Mouse (Mus musculus): ENCODE measurements around the gene Mab21l2.

Gene Mab21l2

DNA sequence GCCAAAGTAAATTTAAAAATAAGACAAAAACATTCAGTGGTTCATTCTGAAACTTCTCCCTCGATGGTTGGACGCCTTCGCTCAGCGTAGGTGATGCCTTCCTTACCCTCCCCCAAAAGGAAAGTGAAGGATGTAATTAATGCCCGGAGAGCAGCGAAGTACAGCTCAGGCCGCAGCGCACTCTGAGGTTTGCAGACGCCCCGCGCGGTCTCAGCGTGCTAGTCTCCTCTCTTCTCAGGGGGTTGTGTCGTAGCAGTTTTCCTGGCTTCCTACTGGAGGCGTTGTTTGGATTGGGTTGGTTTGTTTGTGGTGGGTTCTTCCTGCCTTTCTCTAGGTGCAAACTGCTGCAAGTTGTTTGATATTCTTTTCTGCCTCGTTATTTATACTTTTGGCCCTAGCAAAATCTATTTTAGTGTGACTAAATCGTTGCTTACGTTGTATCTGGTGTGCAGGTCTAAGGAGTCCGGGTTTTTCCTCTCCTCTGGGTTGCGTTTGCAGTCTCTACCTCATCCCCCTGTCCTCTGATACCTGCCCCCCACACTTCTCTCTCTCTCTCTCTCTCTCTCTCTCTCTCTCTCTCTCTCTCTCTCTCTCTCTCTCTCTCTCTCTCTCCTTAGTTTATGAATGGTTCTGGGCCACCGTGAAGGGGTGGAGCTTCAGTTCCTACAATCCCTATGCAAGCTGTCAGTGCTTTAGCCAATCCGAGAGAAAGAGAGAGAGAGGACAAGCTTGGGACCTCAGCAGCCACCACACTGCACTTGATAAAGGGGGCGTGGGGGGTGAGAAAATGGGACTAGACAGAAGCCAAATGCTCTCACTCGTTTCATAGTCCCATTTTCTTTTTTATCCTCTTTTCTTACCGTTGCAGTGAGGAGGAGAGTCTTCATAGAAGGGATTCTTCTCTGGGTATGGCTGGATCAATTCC lies at the start of gene Mab21l2:
Gene Mab21l2 (minus strand): TSS at position 539 of the 925 bp plus-strand sequence.
- no peak for DNase-seq (ENCODE audit: low spot score in 2 of 2)

DNA sequence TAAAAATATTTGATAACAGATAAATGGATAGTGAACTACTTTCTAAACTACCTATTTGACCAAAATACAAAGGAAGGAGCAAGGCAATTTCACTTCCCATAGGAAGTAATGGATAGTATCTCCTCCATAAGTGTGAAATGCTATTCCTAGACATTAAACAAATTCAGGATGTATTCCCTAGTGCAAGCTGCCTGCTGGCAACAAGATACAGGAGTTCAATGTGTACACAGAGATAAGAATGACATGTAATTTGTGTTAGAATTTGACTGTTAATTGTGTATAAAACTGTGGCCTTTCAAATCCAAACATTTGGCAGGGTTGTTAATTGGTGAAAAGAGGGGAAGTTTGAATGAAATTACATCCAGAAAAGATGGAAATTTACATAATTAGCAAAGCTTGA lies 26.9 kb upstream of the Mab21l2 start:
- DNase-seq (ENCODE audit: low spot score in 2 of 2) = no peak

DNA sequence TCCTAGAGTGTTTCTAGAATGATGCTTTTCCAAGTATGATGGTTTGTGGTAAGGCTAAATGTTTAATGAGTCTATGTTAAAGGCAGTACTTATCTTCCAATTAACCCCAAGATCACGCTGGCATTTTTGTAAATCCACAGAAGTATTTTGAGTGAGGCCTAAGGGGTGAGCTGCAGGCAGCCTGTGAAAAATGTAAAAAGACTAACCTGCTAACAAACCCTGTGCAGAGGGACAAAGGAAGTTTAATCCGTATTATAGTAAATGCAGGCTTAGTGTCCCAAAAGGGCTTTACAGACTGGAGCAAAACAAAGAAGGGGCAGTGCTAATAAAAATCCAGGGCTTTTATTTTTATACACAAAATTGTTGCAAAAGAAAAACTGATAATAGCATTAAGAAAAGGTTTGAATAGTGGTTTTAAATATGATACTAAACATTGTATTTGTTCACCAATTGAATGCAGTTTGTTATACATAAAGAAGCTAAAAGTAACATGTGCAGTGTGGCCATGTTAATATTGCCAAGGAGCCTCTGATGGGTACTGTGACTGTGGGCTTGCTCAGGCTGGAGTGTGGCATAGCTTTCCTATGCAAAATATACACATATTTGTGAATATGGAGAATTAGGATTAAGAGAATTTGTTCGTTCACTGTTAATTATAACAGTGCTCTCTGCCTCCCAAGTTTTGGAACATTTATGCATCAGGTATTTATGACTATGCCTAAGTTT lies 24.3 kb upstream of the Mab21l2 start:
- DNase-seq (ENCODE audit: low spot score in 2 of 2) = no peak

DNA sequence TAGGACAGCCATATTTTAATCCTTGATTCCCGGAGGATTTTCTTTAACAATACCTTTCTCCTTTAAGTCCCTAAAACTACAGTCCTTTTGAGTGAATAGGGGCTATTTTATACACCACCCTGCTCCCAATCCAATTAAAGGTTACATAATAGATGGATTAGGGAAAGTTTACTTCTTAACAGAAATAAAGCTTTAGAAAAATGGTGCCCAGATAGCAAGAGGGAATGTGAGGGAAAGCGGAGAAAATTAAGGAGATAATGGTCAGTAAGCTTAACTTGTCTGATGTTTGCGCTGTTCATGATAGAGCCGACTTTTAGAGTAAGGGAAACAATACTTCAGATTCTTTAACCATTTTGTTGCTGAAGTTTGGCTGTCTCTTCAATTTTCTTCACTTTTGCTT lies 23.1 kb upstream of the Mab21l2 start:
- DNase-seq (ENCODE audit: low spot score in 2 of 2) = no peak

DNA sequence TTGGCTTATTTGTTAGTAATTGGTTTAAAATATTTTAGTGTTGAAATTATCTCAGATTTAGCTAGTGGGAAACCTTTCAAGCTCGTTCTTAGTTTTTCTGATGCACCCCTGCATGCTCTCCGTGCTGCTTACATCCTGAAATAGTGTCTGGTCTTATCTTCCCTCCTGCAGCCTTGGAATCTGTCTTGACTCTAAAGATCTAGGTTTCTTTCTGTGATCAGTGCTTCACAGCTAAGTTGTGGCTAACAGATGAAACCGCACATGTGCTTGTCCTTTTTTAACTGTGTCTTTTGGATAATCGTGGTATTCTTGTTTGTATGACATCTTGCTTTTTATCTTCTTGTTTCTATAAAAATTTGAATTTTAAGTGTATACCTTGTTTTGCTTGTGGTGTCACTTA lies 18.9 kb upstream of the Mab21l2 start:
- DNase-seq (ENCODE audit: low spot score in 2 of 2) = no peak

DNA sequence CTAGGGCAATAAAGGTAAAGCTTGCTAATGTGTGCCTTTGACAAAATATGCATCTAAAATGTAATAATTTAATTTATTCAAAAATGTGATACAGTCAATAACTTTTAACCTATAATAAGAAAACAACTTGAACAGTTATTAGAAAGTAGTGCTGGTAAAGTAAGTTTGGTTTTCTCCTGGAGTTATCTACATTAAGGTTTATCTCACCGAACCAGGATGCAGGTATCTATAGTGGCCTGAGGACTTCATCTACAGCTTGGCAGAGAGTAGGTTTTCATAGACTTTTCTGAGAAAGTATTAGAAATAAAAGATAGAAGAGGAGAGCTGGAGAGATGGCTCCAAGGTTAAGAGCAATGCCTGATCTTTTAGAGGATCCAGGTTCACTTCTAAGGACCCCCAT lies 13.0 kb upstream of the Mab21l2 start:
- no peak for DNase-seq (ENCODE audit: low spot score in 2 of 2)

DNA sequence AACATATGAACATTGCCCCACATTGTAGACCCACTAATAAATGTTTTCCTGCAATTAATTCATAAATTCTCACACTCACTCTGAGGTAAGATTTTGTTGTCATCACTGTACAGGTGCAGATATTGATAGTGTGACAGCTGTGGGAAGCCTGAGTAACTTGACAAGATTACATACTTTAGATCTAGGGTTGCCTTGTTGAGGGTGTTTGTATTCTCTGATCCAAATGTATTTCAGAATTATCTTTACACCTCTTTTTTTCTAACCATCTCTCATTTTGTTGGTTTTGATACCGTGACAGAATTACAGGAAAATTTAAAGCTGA lies 12.6 kb upstream of the Mab21l2 start:
- no peak for DNase-seq (ENCODE audit: low spot score in 2 of 2)

DNA sequence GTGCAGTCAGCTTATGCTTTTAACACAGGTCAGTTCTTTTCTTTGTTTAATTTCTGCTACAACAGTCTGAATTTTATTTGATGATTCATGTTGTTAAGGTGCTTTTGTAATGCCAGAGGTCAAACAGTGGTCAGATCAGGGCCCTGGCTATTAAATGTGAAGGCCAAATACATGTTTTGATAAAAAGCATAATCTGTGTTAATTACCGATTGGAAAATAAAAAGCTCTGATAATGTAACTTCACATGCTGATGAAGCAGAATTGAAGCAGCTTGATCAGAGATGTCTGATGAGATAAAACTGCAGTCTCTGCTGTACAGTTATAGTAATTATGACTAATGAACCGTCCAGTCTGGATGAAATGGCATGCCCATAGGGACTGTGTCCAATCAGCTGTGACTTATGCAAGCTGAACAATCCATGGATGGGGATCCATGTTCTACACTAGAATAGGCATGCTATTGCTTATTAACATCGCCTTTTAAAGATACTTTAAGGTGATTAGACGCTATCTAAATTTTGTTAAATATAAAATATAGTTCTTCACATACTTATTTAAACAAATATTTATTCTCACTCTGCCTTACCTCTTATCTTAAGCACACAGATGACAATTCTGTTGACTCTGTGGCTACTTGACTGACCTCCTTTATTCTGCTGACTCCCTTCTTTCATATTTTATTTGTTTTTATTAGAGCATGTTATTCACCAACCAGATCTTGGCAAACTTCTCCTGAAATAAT lies 12.0 kb upstream of the Mab21l2 start:
- no peak for DNase-seq (ENCODE audit: low spot score in 2 of 2)

DNA sequence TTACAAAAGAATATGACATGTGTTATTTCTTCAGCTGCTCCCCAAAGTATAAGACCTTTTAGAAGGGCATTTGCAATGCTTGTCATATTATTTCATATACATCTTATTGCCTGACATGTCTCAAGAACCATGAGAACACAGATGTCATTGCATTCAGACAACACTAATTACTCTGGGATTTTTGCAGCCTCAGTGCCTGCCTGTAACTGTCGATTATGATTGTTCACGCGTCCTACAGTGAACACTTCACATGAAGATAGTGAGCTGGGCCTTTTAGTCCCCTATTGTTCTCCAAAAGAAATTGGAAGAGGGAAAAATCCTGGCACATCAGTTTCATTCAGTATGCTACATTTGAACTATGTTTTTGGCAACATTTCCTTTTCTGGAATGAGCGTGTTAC lies 11.2 kb upstream of the Mab21l2 start:
- no peak for DNase-seq (ENCODE audit: low spot score in 2 of 2)

DNA sequence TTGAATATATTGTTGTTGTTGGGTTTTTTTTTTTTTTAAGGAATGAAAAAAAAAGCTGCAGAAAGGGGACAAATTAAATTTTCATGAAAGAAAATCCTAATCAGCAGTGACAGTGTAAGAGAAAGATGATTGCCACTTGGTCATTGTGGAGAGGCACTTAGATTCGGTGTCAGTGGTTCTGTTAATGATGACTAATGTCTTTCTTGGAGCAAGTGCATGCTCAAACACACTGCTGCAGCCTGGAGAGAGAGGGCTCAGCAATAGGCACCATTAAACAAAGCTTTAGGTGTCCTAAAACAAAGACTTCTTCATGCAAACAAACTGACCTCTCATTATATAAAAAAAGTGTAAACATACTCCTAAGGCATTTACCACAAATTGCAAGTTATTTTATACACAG lies 10.5 kb upstream of the Mab21l2 start:
- no peak for DNase-seq (ENCODE audit: low spot score in 2 of 2)

DNA sequence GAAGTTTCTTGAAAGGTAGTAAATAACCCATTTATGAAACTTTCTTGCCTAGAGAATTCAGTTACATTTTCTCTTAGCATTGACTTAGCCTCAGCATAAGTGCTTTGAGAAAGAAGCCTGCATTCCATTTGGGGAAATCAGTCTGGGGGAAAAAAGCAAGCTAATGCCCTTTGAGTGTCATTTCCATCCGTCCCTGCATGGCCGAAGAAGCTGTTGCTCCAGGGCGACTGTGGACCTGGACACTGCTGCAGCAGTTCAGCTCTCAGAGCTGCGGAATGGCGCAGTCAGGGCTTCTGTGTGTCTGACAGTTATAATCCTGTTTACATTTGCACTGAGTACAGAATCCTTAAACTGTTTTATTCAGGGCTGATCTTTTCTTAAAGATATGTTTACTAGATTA lies 3.7 kb upstream of the Mab21l2 start:
- DNase-seq (ENCODE audit: low spot score in 2 of 2) = no peak

DNA sequence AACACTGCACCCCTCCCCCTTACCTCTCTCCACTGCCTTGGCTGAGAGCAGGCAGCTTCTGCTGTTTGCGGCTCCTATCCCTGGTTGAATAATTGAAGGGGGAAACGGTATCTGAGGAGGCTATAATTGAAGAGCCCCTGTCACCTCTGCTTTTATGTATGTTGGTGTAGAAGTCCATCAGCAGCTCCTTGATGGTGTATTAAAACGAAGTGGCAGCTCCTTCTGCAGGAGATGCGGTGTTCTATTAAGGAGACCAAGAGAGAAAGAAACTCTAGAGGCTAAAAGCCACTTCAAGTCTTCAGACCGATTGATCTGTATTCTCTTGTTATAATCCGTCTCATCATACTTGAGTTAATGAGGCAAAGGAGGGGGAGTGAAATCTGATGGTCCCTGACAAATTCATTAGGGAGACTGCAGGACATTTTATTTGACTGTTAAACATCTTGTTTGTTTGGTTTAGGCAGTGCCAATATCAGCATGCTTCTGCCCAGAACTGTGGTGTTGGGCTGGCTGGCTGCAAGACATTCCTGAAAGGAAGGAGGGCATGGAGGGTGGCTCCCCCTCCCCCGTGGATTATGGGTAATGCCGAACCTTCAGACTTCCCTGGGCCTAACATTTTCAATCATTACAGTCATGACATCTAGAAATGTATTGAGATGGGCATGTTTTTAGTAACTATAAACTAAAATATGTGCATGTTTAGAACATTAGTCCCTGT lies 2.7 kb upstream of the Mab21l2 start:
- no peak for DNase-seq (ENCODE audit: low spot score in 2 of 2)

DNA sequence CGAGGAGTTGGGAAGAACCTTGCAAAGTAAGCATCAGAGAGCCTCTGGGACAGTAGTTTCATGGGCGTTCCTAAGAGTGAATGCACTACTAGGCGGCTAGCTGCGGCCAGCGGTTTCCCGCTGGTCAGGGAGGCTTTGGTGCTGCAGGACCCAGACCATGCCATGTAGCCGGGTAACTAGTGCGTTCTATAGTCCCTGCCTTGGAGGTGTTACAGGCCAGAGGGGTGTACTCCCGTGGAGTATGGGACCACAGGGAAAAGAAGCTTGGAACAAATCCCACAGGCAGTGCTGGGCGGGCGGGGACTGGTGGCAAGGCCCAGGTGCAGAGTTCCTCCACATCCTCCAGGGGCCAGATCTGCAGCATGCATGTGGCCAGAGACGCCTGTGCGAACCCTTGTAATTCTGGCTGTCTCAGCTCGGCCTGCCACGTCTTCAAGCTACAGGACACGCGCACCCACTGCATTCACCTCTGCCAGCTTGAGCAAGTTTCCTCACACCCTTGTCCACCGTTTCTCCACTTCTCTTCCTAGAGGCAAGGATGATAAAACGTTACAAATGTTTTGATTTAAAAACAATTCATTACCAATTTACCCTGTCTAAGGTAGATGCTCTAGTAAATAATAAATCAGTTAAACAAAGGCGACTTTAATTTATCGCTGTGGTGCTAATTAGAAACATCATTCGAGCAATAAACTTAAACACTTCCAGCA lies 2.0 kb upstream of the Mab21l2 start:
- no peak for DNase-seq (ENCODE audit: low spot score in 2 of 2)

DNA sequence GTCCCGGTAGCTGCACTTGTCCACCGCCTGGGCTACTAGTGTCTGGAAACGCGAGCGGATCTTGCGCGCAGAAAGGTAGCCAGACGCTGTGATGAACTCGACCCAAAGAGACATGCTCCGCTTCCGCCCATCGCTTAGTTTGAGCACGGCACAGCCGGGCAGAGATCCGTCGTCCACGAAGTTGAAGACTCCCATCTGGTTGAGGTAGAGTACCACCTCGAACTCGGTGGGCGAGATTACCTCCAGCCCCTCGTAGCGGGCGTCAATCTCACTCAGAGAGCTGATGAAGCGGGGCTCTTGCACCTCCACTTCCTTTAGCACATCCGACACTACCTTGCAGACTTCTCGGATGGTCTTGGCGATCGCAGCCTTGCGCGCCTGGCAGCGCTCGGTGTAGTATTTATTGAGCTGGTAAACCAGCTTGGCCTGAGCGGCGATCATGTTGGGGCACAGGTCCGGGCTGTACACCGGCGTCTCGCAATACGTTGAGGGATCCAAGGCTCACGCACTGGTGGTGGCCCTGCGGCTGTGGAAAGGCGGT lies 1.1 kb downstream of the Mab21l2 start:
- DNase-seq (ENCODE audit: low spot score in 2 of 2) = peak in 1 of 2 experiments; percentile 10

DNA sequence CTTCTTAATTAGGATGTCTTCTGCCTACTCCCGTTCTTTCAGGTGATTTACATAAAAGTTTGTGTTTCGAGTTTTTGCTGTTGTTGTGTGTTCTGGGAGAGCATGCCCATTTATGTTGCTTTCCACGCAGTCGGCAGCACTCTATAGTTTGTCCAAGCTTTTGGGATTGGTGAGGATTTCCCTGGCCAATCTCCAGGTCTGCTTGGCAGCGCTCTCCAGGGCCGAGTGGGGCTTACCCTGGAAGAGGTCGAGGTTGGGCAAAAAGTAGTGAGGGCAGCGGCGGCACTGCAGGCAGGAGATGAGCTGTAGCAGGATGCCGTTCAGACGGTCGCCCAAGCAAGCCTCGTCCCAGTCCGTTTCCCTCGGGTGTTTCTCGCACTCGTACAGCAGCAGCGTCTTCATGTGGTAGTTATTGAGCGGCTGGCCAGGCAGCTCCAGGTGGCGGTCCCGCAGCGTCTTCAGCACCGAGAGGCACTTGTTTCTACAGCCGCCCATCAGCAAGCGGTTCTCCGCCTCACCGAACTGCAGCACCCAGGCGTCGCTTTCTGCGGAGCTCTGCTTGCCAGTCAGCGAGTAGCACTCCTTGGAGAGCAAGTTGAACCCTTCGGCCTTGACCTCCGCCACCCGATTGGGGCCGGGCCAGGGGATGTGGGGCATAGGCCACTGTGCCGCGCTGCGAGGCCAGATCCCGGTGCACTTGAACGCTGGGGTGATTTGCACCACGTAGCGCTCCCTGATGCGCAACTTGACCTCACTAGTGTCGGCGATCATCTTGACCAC lies 1.8 kb downstream of the Mab21l2 start:
- peak in 1 of 2 experiments; percentile 26 for DNase-seq (ENCODE audit: low spot score in 2 of 2)

DNA sequence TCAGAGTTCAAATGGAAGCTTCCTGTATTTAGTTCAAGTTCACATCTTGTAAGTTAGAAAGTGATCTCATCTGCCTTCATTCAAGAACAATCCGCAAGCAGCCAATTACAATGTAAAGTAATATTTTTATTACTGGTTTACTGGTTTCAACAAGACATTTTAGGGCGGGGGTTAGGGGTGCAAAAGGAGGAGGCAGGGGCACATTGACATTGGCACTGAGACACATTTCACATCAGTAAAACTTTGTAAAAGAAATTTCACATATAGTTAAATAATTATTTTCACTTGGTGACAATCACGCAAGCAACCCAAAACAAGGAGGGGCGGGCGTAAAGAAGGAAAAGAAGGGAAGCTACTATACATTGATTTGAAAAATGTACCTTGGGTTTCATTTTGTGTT lies 2.5 kb downstream of the Mab21l2 start:
- no peak for DNase-seq (ENCODE audit: low spot score in 2 of 2)

DNA sequence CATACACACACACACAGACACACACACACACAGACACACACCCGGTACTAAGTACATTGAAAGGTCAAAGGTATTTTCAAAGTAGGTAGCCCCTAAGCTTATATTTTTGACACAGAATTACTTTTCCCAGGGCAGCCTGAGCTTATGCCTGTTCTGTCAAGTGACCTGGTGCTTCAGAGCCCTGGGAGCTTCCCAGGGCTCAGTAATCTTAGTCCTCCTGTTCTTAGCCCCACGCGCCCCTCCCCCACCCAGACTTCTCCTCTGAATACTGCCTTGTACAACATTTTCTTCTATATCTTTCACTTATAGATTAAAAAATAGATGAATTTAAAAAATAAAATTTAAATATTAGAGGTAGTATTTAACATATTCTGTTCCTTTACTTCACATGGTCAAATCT lies 3.6 kb downstream of the Mab21l2 start:
- no peak for DNase-seq (ENCODE audit: low spot score in 2 of 2)

DNA sequence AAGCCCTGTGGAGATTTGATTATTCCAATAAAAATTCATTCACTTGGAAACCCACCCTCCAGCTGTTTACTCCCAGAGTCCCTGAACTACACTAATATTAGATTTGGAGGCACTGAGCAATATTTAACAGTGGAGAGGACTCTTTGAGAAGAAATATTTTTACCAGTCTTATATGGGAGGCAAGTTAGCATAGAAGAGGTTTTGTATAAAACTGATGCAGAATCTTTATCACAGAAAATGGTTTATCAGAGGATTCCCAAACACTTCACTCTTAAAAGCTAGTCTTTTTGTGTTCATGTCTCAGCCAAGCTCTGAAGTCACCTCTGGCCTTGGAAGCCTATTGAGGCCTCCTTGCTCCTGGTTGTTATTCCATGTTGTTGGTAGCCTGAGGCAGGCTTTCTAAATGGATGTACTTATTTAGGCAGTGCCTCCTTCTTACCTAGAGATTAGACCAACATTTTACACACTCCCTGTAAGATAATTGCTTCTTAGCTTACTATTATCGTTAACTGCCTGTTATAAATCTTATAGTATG lies 6.5 kb downstream of the Mab21l2 start:
- DNase-seq (ENCODE audit: low spot score in 2 of 2) = no peak

DNA sequence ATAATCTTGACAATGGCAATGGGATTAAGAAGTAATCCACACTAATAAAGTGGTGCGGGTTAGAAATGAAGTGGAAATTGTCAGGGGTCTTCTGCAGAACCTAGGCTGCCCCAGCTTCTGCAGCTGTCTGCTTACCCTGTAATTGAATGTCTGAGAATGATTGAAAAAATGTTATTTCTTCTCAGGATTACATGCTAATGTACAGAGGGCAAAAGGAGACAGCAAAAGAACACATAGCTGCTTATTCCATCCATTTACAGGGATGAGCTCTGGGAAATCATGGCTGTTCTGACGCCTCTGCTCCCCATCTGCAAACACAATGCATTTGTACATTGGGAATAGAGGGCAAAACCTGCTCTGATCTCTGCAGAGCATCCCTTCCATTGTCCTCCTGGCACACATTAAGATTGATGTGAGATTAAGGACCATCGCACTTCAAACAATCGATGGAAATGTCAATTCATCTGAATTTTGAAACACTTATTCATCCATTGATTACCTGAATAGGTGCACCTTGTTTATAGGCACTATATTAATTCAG lies 7.3 kb downstream of the Mab21l2 start:
- DNase-seq (ENCODE audit: low spot score in 2 of 2) = no peak
